Mouse (Mus musculus): ENCODE data around the gene Bbs9.

DNA sequence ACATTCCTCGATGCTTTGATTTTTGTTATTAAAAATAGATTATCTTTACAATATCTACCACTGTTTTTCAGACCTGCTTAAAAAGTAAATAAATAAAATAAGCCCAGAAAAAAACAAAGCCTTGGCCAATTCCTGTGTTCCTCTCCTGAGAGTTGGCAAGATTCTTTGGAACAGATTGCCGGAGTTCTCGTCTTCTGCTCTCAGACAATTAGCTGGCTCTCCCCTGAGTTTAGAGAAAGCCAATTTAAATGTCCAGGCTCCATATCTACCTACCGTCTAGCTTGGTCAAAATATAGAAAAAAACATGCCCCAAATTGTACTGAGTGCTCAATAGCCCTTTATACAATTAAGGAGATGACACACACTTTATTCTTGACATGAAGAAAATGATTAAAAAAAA, 284.9 kb downstream of the Bbs9 start:
- TF ChIP-seq CTCF (IDR thresholded peaks at IDR 0.05; ENCODE audit: low read depth): no peak
- TF ChIP-seq EP300 (optimal IDR thresholded peaks at IDR 0.05): no peak
